Mouse (Mus musculus) embryonic facial prominence, embryonic 13.5 days (tissue): ENCODE results near the gene Tspan7. TPM values are rescaled to one million over a fixed set of nuclear protein-coding genes. Genes with fewer than 3 reads are reported as not detected.

ENCODE experiments used
- ATAC-seq: fragments of 200-750 bp; cut with Nextera tagmentation; 2 replicates; pipeline ENCODE4 v1.8.0; 2017; ENCODE audit warnings: low read depth; ENCODE audit not compliant: insufficient number of reproducible peaks, insufficient read depth, low FRiP score, low TSS enrichment
- H3K27ac ChIP-seq: fragments of 300-500 bp; sonication (generic); 2 replicates; pipeline ENCODE4 v1.5.1; 2015; ENCODE audit warnings: moderate library complexity, mild to moderate bottlenecking, inconsistent platforms
- H3K27me3 ChIP-seq: fragments of 300-500 bp; sonication (generic); 2 replicates; pipeline ENCODE4 v1.6.1; 2015; ENCODE audit warnings: mild to moderate bottlenecking, inconsistent platforms
- H3K36me3 ChIP-seq: fragments of 300-500 bp; sonication (generic); 2 replicates; pipeline ENCODE4 v1.6.1; 2015; ENCODE audit warnings: mild to moderate bottlenecking, inconsistent platforms
- H3K4me1 ChIP-seq: fragments of 300-500 bp; sonication (generic); 2 replicates; pipeline ENCODE4 v1.6.1; 2015; ENCODE audit warnings: inconsistent platforms
- H3K4me2 ChIP-seq: fragments of 300-500 bp; sonication (generic); 2 replicates; pipeline ENCODE4 v1.6.1; 2015; ENCODE audit warnings: moderate library complexity, mild to moderate bottlenecking, inconsistent platforms
- H3K4me3 ChIP-seq: fragments of 300-500 bp; sonication (generic); 2 replicates; pipeline ENCODE4 v1.5.1; 2015; ENCODE audit warnings: mild to moderate bottlenecking, inconsistent platforms
- H3K9ac ChIP-seq: fragments of 300-500 bp; sonication (generic); 2 replicates; pipeline ENCODE4 v1.6.1; 2015; ENCODE audit warnings: mild to moderate bottlenecking, inconsistent platforms
- H3K9me3 ChIP-seq: fragments of 300-500 bp; sonication (generic); 2 replicates; pipeline ENCODE4 v1.6.1; 2016; ENCODE audit warnings: inconsistent platforms
- WGBS: fragments of 180-500 bp; shearing (Covaris S2); methylation state at CpG from one replicate; pipeline ENCODE4 v1.1.7; 2015; ENCODE audit warnings: mixed read lengths; 5-methylcytosine and 5-hydroxymethylcytosine counted together
- polyA plus RNA-seq: library from polyadenylated mRNA; unstranded; fragments of >200 nt; fragmentation: Nextera tagmentation; extraction: Ambion mirVana; gene quantifications from 2 replicates; pipeline ENCODE4 v1.2.1, GENCODE M21; 2015

Gene Tspan7
- polyA plus RNA-seq = 63.8 and 65.5 TPM in 2 replicates

- H3K36me3 ChIP-seq = no peaks in the 10 kb centered on the region
- peak; percentile 79 for ATAC-seq
- no peaks in the 10 kb centered on the region for H3K9me3 ChIP-seq
- peak within 1 kb of the TSS; percentile 50 for H3K4me3 ChIP-seq
- peak within 1 kb of the TSS; percentile 66 for H3K9ac ChIP-seq
- peak within 1 kb of the TSS; percentile 65 for H3K4me2 ChIP-seq
- no peak within 1 kb of the TSS for H3K27ac ChIP-seq
- WGBS = 23% methylated on average over 27 of the region's 41 CpGs
- peaks cover 14% of the 10 kb centered on the region for H3K27me3 ChIP-seq
- no peaks in the 10 kb centered on the region for H3K4me1 ChIP-seq
Observed at GRCm38 (mm10) chrX:10484872-10485569, at the start of gene Tspan7. Gene Tspan7, plus strand, starts transcription at chrX:10485158.

- H3K27ac ChIP-seq = no peak overlapping the region
- no peak overlapping the region for H3K4me3 ChIP-seq
- no peaks in the 10 kb centered on the region; the same call in 1 of the 2 replicates for H3K27me3 ChIP-seq
- H3K4me1 ChIP-seq = no peaks in the 10 kb centered on the region
- no peaks in the 10 kb centered on the region for H3K36me3 ChIP-seq
- ATAC-seq = no peak
- H3K9ac ChIP-seq = no peak overlapping the region
- no peak overlapping the region for H3K4me2 ChIP-seq
- 79% methylated on average over 10 of the region's 10 CpGs for WGBS
- no peaks in the 10 kb centered on the region for H3K9me3 ChIP-seq
Observed at GRCm38 (mm10) chrX:10449323-10449980, 35.5 kb upstream of the Tspan7 start.

- no peaks in the 10 kb centered on the region for H3K9me3 ChIP-seq
- H3K27me3 ChIP-seq = no peaks in the 10 kb centered on the region; the same call in 1 of the 2 replicates
- no peak overlapping the region for H3K27ac ChIP-seq
- no peak overlapping the region for H3K4me3 ChIP-seq
- H3K4me1 ChIP-seq = no peaks in the 10 kb centered on the region
- ATAC-seq = no peak
- H3K36me3 ChIP-seq = no peaks in the 10 kb centered on the region
- no peak overlapping the region for H3K9ac ChIP-seq
- H3K4me2 ChIP-seq = no peak overlapping the region
- 65% methylated on average over 2 of the region's 2 CpGs for WGBS
Observed at GRCm38 (mm10) chrX:10450143-10451060, 34.6 kb upstream of the Tspan7 start.

- whole genome bisulfite sequencing = 31% methylated on average over 1 of the region's 1 CpGs
- Histone ChIP-seq H3K27me3 (peaks cover 3% of the 10 kb centered on the region), H3K9ac (no peak overlapping the region), H3K9me3 (no peaks in the 10 kb centered on the region), H3K27ac (no peak overlapping the region), H3K4me2 (no peak overlapping the region), H3K36me3 (no peaks in the 10 kb centered on the region), H3K4me1 (no peaks in the 10 kb centered on the region), H3K4me3 (no peak overlapping the region)
- no peak for ATAC-seq
Observed at GRCm38 (mm10) chrX:10453798-10454197, 31.2 kb upstream of the Tspan7 start.

GRCm38 (mm10) chrX:10457256-10457655, 27.7 kb upstream of the Tspan7 start:
- Histone ChIP-seq H3K9ac (no peak overlapping the region), H3K36me3 (no peaks in the 10 kb centered on the region), H3K4me3 (no peak overlapping the region), H3K27ac (no peak overlapping the region), H3K9me3 (no peaks in the 10 kb centered on the region), H3K27me3 (peaks cover 3% of the 10 kb centered on the region; the same call in 1 of the 2 replicates), H3K4me2 (no peak overlapping the region), H3K4me1 (no peaks in the 10 kb centered on the region)
- no peak for ATAC-seq
- WGBS = 56% methylated on average over 3 of the region's 3 CpGs

GRCm38 (mm10) chrX:10477088-10477487, 7.9 kb upstream of the Tspan7 start:
- Histone ChIP-seq H3K36me3 (no peaks in the 10 kb centered on the region), H3K27me3 (no peaks in the 10 kb centered on the region), H3K4me2 (no peak overlapping the region), H3K9me3 (no peaks in the 10 kb centered on the region), H3K27ac (no peak overlapping the region), H3K9ac (no peak overlapping the region), H3K4me1 (no peaks in the 10 kb centered on the region), H3K4me3 (no peak overlapping the region)
- no peak for ATAC-seq
- WGBS = 86% methylated on average over 1 of the region's 1 CpGs

- Histone ChIP-seq H3K4me1 (no peaks in the 10 kb centered on the region), H3K36me3 (no peaks in the 10 kb centered on the region), H3K4me2 (no peak overlapping the region), H3K4me3 (no peak overlapping the region), H3K9me3 (no peaks in the 10 kb centered on the region), H3K27me3 (no peaks in the 10 kb centered on the region), H3K9ac (no peak overlapping the region), H3K27ac (no peak overlapping the region)
- ATAC-seq = no peak
- 76% methylated on average over 10 of the region's 10 CpGs for WGBS
Observed at GRCm38 (mm10) chrX:10479031-10479886, 5.7 kb upstream of the Tspan7 start.

- Histone ChIP-seq H3K4me2 (no peak overlapping the region), H3K9ac (no peak overlapping the region), H3K4me3 (no peak overlapping the region), H3K27me3 (peaks cover 5% of the 10 kb centered on the region; the same call in 1 of the 2 replicates), H3K27ac (no peak overlapping the region), H3K4me1 (no peaks in the 10 kb centered on the region), H3K36me3 (no peaks in the 10 kb centered on the region), H3K9me3 (no peaks in the 10 kb centered on the region)
- 85% methylated on average over 4 of the region's 4 CpGs for WGBS
- ATAC-seq = no peak
Observed at GRCm38 (mm10) chrX:10479943-10480342, 5.0 kb upstream of the Tspan7 start.

- Histone ChIP-seq H3K4me1 (no peaks in the 10 kb centered on the region), H3K36me3 (no peaks in the 10 kb centered on the region), H3K9me3 (no peaks in the 10 kb centered on the region), H3K4me3 (peak overlapping the region; percentile 50), H3K27me3 (peaks cover 14% of the 10 kb centered on the region), H3K4me2 (peak overlapping the region; percentile 65), H3K27ac (no peak overlapping the region), H3K9ac (peak overlapping the region; percentile 66)
- WGBS = 19% methylated on average over 27 of the region's 27 CpGs
- ATAC-seq = peak; percentile 71; the same call in 1 of the 2 replicates
Observed at GRCm38 (mm10) chrX:10485664-10486211, 780 bp downstream of the Tspan7 start.

- Histone ChIP-seq H3K36me3 (no peaks in the 10 kb centered on the region), H3K4me1 (no peaks in the 10 kb centered on the region), H3K27me3 (no peaks in the 10 kb centered on the region), H3K27ac (no peak overlapping the region), H3K9ac (no peak overlapping the region), H3K4me2 (no peak overlapping the region), H3K4me3 (no peak overlapping the region), H3K9me3 (no peaks in the 10 kb centered on the region)
- WGBS = 81% methylated on average over 2 of the region's 2 CpGs
- no peak for ATAC-seq
Observed at GRCm38 (mm10) chrX:10498580-10498979, 13.6 kb downstream of the Tspan7 start.
